Mouse (Mus musculus) cortical plate, adult 2 months (tissue): ENCODE measurements at regions not wholly inside any gene's neighbourhood (a gene's known extent, or its start where the extent isn't known, plus 50 kb on each side); places are given as distances from the start of the nearest gene placed in this dataset.

Source experiments
- H3K27ac ChIP-seq: fragments of 200-500 bp; 2 replicates; pipeline ENCODE4 v1.5.1; 2012; ENCODE audit warnings: low read length, control low read depth, inconsistent platforms; ENCODE audit not compliant: insufficient read depth
- H3K4me1 ChIP-seq: fragments of 200-500 bp; 2 replicates; pipeline ENCODE4 v1.6.1; 2011; ENCODE audit warnings: low read length; ENCODE audit not compliant: control insufficient read depth, insufficient read depth
- H3K4me3 ChIP-seq: fragments of 200-500 bp; 2 replicates; pipeline ENCODE4 v1.5.1; 2011; ENCODE audit warnings: mild to moderate bottlenecking, low read length, control low read depth; ENCODE audit not compliant: insufficient read depth
- CTCF ChIP-seq: fragments of 200-500 bp; IDR thresholded peaks from 2 replicates; pipeline ENCODE4 v1.5.1; 2011; ENCODE audit warnings: mild to moderate bottlenecking, control low read depth, low read length; ENCODE audit not compliant: insufficient read depth; ENCODE audit errors: extremely low read depth
- POLR2A ChIP-seq: fragments of 200-500 bp; IDR thresholded peaks from 2 replicates; pipeline ENCODE4 v1.6.1; 2011; ENCODE audit warnings: mild to moderate bottlenecking, low read length, control low read depth; ENCODE audit not compliant: insufficient read depth; ENCODE audit errors: extremely low read depth

DNA sequence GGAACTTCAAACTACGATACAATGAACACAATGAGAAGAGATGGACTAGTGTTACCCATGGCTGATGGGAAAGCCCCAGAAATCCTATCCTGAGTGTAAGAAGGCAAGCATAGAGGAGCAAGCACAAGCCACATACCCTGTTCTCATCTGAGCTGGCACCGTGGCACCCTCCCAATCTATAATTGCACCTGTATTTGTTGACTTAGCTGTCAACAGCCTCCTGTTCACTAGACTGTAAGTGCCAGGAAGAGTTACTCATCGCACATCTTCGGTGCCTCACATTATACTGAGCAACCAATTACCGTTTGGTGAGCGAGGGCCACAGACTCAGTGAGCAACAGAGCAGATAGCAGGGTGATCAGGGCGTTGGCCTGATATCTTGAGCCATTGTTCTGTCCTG, 239.9 kb downstream of the Drd1 start:
- Histone ChIP-seq H3K4me3 (no peak overlapping the region), H3K27ac (no peak overlapping the region), H3K4me1 (peaks cover 4% of the 10 kb centered on the region; the same call in 1 of the 2 replicates)
- TF ChIP-seq CTCF (no peak), POLR2A (no peak)

DNA sequence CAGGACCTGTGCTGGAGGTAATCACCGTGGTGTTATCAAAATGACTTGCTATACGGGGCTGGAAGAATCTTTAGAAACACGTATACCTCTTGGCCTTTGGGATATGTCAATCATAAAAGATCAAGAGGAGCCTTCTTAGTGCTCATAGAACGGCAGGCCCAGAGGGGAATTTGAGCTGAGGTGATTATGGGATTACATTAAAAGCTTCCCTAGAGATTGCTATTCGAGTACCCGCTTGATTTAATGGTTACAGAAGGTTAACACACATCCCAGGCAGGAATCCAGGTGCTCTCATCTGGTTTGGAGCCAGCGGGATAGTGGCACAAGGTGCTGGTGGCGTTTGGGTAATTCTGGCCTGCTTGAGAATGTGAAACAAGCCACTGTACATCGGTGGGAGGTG, 241.4 kb downstream of the Drd1 start:
- Histone ChIP-seq H3K4me3 (no peak overlapping the region), H3K4me1 (peaks cover 4% of the 10 kb centered on the region; the same call in 1 of the 2 replicates), H3K27ac (no peak overlapping the region)
- no peak for TF ChIP-seq CTCF
- TF ChIP-seq POLR2A = no peak

DNA sequence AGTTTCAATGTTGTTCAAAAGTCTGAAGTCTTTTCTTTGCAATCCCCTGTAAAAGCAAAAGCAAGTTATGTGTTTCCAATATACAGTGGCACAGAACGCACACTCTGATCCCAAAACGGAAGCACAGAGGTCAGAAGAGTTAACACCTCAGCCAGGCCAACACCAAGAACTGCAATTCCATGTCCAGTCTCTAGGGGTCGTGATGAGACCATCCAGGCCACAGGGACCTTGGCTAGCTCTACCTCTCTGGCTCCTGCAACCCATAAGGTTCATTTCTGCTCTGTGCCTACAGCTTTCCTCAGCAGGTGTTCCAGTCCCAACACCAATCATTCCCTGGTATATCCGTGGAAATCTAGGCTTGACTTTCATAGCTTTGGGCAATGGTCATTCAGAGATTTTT, 243.6 kb downstream of the Drd1 start:
- Histone ChIP-seq H3K4me1 (no peaks in the 10 kb centered on the region; the same call in 1 of the 2 replicates), H3K27ac (no peak overlapping the region), H3K4me3 (no peak overlapping the region)
- peak; percentile 88 for TF ChIP-seq CTCF
- no peak for TF ChIP-seq POLR2A

DNA sequence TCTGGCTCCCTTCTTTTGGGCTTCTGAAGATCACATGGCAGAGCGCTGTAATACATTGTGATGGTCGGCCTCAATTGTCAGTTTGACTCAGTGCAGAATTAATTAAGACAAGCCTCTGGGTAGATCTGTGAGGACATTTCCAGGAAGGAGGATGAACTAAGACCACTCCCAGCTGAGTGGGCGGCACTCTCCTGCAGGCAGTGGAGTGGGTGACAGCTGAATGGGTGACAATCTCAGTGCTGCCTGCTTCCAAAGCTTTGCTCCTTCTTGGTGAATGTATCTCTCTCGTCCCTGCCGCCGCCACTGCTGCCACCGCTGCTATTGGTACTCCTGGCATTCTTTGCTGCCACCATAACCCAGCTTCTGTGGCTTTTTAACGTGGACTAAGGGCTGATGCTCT, 244.4 kb downstream of the Drd1 start:
- TF ChIP-seq POLR2A (no peak), CTCF (no peak)
- H3K4me3 ChIP-seq = no peak overlapping the region
- H3K27ac ChIP-seq = no peak overlapping the region
- no peaks in the 10 kb centered on the region; the same call in 1 of the 2 replicates for H3K4me1 ChIP-seq

DNA sequence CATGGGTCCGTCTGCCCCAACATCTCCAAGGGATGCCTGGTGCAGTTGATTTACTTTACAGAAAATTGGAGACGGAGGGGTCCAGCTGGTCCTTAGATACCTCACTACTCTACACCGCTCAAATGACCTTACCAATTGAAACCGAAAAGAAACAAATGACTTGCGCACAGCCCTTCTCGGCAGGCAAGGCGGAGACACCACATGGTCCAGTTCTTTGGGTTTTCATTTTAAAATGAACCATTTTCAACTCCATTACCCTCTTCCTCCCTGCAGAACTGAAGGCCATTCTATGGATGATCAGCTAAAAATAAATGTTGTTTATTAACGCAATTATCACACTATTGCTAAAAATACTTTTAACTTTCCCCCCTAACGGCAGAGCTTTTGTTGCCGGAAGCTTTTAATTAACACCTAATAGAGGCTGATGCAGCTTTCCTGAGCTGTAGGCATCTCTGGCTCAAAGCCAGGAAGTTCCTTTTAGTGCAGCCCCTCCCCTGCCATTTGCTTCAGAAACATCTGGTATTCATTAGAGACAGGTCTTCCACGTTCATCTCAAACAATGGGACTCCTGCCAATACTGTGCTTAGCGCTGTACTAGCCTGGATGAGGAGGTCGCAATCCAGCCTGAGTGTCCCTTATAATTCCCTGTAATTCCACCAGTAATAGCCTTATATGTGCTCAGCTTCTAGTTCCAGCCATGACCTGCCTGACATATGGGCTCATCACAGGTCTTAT, 247.5 kb downstream of the Drd1 start:
- TF ChIP-seq CTCF = no peak
- no peak for TF ChIP-seq POLR2A
- Histone ChIP-seq H3K4me1 (no peaks in the 10 kb centered on the region; the same call in 1 of the 2 replicates), H3K27ac (no peak overlapping the region), H3K4me3 (no peak overlapping the region)

DNA sequence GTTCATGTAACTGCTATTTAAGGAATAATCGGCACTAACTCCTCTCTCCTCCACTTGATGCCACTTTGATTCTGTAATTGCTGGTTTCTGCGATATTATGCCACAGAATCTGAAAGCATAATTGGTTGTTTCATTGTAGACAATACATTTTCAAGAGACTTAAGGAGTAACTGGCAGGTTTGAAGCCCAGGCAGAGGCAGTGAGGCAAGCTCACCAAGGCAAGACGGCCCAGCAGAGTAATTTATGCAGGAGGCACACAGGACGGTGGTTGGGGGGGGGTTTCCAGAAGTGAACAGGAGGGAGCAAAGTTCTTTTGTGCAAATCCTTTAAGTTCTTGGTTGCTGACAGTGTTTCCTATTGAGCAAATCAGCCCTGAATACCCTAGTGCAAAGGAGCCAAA, 249.6 kb downstream of the Drd1 start:
- H3K27ac ChIP-seq = no peak overlapping the region
- H3K4me1 ChIP-seq = peaks cover 2% of the 10 kb centered on the region
- TF ChIP-seq POLR2A (no peak), CTCF (no peak)
- no peak overlapping the region for H3K4me3 ChIP-seq

DNA sequence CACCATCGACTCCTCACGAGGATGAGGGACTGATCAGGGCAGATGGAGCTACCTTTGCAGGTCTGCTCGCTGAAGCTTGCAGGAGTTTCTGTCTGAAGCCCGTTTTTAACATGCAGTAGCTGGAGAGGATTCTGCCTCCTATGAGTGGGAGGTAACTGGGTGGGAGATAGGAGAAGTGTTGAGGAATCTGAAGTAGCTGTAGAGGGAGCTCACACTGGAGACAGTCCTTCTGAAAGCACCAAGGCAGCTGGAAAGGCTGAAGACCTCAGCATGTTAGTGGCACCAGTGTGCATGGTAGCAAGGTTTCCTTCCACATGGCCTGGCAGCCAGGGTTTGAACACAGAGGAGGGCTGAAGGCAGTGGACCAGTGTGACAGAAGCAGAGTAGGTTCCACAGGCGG, 254.5 kb downstream of the Drd1 start:
- H3K4me1 ChIP-seq = peaks cover 2% of the 10 kb centered on the region
- no peak for TF ChIP-seq POLR2A
- TF ChIP-seq CTCF = no peak

DNA sequence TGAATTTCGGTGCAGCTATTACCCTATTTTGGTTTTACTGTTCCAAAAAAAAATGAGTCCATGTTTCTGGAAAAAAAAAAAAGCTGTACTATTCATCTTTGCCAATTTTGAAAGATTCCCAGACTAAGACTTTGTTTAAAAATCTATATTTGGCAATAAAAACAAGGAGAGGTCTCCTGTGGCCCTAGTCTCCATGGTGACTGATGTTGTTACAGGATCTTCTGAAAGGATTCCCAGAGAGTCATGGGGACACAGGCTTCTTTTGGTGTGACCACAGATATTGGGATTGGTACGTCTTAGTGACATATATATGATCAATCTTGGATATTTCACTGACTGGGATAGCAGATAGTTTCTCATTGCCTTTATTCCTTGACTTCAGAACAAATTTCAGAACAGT, 266.7 kb downstream of the Drd1 start:
- Histone ChIP-seq H3K4me3 (no peak overlapping the region), H3K27ac (no peak overlapping the region), H3K4me1 (no peaks in the 10 kb centered on the region)
- TF ChIP-seq POLR2A (no peak), CTCF (no peak)

More for the DNA sequence above, 254.5 kb downstream of the Drd1 start:
- H3K4me3 ChIP-seq = no peak overlapping the region
- H3K27ac ChIP-seq = no peak overlapping the region

DNA sequence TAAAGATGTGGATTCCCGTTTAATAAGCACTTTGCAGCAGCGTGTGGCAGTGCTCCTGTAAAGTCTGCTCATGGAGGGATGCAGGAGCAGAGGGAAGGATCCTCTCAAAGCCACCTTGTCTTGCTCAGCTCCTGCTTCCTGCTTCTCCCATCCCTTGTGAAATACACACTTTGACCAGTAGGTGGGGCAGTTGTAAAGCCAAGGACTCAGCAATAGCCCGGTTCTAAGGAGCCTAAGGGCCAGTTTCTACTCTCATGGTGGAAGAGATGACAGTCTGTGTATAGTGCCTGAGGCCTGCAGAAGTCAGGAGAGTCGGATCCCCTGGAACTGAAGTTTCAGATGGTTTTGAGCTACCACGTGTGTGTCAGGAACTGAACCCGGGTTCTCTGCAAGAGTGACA, 272.0 kb downstream of the Drd1 start:
- TF ChIP-seq CTCF (peak; percentile 92), POLR2A (no peak)
- H3K4me3 ChIP-seq = no peak overlapping the region
- no peak overlapping the region for H3K27ac ChIP-seq
- H3K4me1 ChIP-seq = no peaks in the 10 kb centered on the region

DNA sequence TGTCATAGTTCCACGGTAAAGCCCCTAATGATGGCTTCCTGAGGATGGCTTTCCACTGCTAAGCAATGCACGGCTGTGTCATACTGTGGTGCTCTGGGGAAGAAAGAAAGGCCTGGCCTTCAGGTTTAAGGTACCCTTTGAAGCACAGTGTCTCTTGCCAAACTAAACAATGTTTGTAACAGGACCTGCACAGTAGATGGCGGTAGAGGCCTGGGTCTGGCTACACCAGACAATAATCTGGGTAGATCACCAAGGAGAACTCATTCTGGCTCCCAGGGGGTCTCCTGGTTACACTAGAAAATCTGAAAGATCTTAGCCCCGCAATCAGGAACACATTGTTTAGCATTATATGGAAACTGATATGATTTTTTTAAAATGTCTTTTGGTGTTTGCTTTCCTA, 276.4 kb downstream of the Drd1 start:
- no peak overlapping the region for H3K27ac ChIP-seq
- TF ChIP-seq POLR2A = no peak
- peak; percentile 84 for TF ChIP-seq CTCF

DNA sequence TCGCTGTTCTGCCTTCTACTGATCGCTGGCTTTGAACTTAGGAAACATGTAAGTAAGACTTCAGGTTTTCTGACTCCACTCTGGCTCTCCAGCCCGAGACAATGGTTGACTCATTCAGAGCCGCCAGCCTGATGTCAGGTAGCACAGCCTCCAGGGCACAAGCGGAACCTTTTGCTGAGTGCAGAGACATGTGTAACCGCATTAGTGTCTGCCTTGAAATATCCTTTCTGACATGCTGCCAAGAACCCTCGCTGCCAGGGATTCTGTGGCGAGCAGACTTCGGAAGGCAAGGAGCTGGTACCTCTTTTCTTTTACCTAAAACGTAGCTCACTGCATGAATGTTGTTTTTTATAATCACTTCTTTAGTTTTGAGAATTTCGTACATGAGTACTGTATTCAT, 279.1 kb downstream of the Drd1 start:
- H3K4me1 ChIP-seq = no peaks in the 10 kb centered on the region
- no peak overlapping the region for H3K4me3 ChIP-seq
- H3K27ac ChIP-seq = no peak overlapping the region
- TF ChIP-seq POLR2A (no peak), CTCF (no peak)

More for the DNA sequence above, 276.4 kb downstream of the Drd1 start:
- H3K4me1 ChIP-seq = no peaks in the 10 kb centered on the region
- no peak overlapping the region for H3K4me3 ChIP-seq
